Mouse (Mus musculus) mouse embryonic stem cell (cell line): Measurements from ENCODE around the gene Zc2hc1c.

ENCODE experiments used
- in situ Hi-C, 2 experiments: fragments of 300-500 bp; cut with MboI; formaldehyde crosslinking; loops; 1 replicate in 1 of 2; 3 replicates in 1 of 2; pipeline ENCODE4 v1.14.3; 2019 to 2020; ENCODE audit warnings: low sequenced_read_pairs in 2 of 2, low pct_unique_long_range_greater_than_20kb in 1 of 2, mixed read lengths in 1 of 2; ENCODE audit not compliant: unreplicated experiment in 1 of 2

Zc2hc1c gene

GRCm38 (mm10) chr12:85303256-85303655, 14.9 kb downstream of the Zc2hc1c start:
- in situ Hi-C loops, result no loop called here

- in situ Hi-C loops, result no loop called here
Observed at GRCm38 (mm10) chr12:85304725-85305124, 16.3 kb downstream of the Zc2hc1c start.

GRCm38 (mm10) chr12:85305247-85305892, 17.0 kb downstream of the Zc2hc1c start:
- in situ Hi-C loops, result no loop called here

GRCm38 (mm10) chr12:85308651-85309050, 20.3 kb downstream of the Zc2hc1c start:
- in situ Hi-C loops, result no loop called here

GRCm38 (mm10) chr12:85330153-85330552, 41.8 kb downstream of the Zc2hc1c start:
- in situ Hi-C loops, result no loop called here

- in situ Hi-C loops, result no loop called here
Observed at GRCm38 (mm10) chr12:85337567-85338311, 49.3 kb downstream of the Zc2hc1c start.

GRCm38 (mm10) chr12:85338815-85339214, 50.4 kb downstream of the Zc2hc1c start:
- in situ Hi-C loops, result no loop called here

GRCm38 (mm10) chr12:85339243-85339729, 50.9 kb downstream of the Zc2hc1c start, which contains the start of gene Nek9:
Gene Nek9, minus strand, starts transcription at chr12:85339362.
- in situ Hi-C loops, result no loop called here

GRCm38 (mm10) chr12:85339947-85340346, 51.6 kb downstream of the Zc2hc1c start:
- in situ Hi-C loops, result no loop called here

GRCm38 (mm10) chr12:85341131-85341530, 52.7 kb downstream of the Zc2hc1c start:
- in situ Hi-C loops, result no loop called here

GRCm38 (mm10) chr12:85342310-85342709, 53.9 kb downstream of the Zc2hc1c start:
- in situ Hi-C loops, result no loop called here

- in situ Hi-C loops, result no loop called here
Observed at GRCm38 (mm10) chr12:85344252-85344651, 55.9 kb downstream of the Zc2hc1c start.

- in situ Hi-C loops, result no loop called here
Observed at GRCm38 (mm10) chr12:85345559-85345958, 57.2 kb downstream of the Zc2hc1c start.

- in situ Hi-C loops, result no loop called here
Observed at GRCm38 (mm10) chr12:85346374-85346773, 58.0 kb downstream of the Zc2hc1c start.

- in situ Hi-C loops, result no loop called here
Observed at GRCm38 (mm10) chr12:85347196-85347595, 58.8 kb downstream of the Zc2hc1c start.

GRCm38 (mm10) chr12:85348338-85348737, 59.9 kb downstream of the Zc2hc1c start:
- in situ Hi-C loops, result no loop called here
